In the genomic region with DNA sequence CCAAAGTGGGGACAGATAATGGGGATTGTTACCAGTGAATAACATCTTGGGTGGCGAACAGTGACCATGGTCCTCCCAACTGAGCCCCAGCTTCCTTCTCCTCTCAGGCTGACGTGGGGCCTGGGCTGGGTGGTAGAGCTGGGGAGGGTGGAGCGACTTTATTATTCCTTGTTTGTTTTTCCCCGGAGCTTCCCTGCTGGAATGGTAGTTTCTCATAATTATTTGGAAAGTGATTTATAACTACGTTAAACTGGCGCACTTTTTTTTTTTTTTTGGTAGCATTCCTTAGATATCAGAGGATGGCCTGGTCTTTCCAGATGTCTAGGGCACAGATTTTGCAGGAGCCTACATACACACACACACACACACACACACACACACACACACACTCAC, we compare ENCODE assay signal across 14 mouse cellular contexts. TPM values are rescaled to one million over a fixed set of nuclear protein-coding genes. Genes with fewer than 3 reads are reported as not detected.
DNase-seq lines count a peak whose midpoint lies in the region; ATAC-seq and TF ChIP-seq lines count a peak whose summit lies in the region.
"Had no signal": no experiment of that assay in that cellular context is flagged by ENCODE, and none has a peak within 500 bp of the region (broad histone marks: within the 10 kb centered on the region; RNA-seq: fewer than 3 reads in every experiment).

No protein-coding gene starts in this region.

- no peak overlapping the region for H3K27ac ChIP-seq in gastrocnemius, adult 2 months
- H3K27ac ChIP-seq in limb, embryonic 10.5 days = no peak overlapping the region
- no peak overlapping the region for H3K27ac ChIP-seq in stomach, embryonic 14.5 days (ENCODE audit: low read length)

- intact Hi-C loops in gastrocnemius, adult 2 months (cut with DNase I) = no loop called here

- peak overlapping the region; percentile 22 for H3K4me2 ChIP-seq in stomach, embryonic 14.5 days (replicated peaks; ENCODE audit: low read depth, low read length)

- H3K4me1 ChIP-seq in lung, adult 2 months (ENCODE audit: control insufficient read depth, insufficient read depth, low read length) = no peaks in the 10 kb centered on the region; the same call in 1 of the 2 replicates
- peaks cover 19% of the 10 kb centered on the region for H3K4me1 ChIP-seq in limb, embryonic 10.5 days
- 0 out of 2 replicates have a peak, but pooled peaks cover 4% of the 10 kb centered on the region for H3K4me1 ChIP-seq in stomach, embryonic 14.5 days (ENCODE audit: control insufficient read depth, insufficient read depth, low read length)

- H3K9ac ChIP-seq in stomach, embryonic 14.5 days (replicated peaks; ENCODE audit: low read depth, low read length) = no peak overlapping the region

- H3K4me3 ChIP-seq in gastrocnemius, adult 2 months = peak overlapping the region; percentile 19; the same call in 1 of the 2 replicates
- peak overlapping the region; percentile 11 for H3K4me3 ChIP-seq in lung, adult 2 months (replicated peaks; ENCODE audit: extremely low read depth, low read depth, low read length)
- peak overlapping the region; percentile 28; the same call in 1 of the 2 replicates for H3K4me3 ChIP-seq in limb, embryonic 10.5 days
- H3K4me3 ChIP-seq in stomach, embryonic 14.5 days (ENCODE audit: low read depth, low read length) = peak overlapping the region; percentile 15; the same call in 1 of the 2 replicates

- DNase-seq in gastrocnemius, adult 2 months = no peak
- no peak for DNase-seq in gastrocnemius, adult 18-20 months (ENCODE audit: low spot score)
- DNase-seq in lung, adult 2 months = no peak
- no peak for DNase-seq in lung, postnatal 36 days
- no peak for DNase-seq in limb, embryonic 10.5 days (ENCODE audit: low spot score)
- DNase-seq in left cerebral cortex, adult 9 months (ENCODE audit: low spot score in 2 of 2) = no peak
- no peak for DNase-seq in spleen, postnatal 36 days (ENCODE audit: low spot score in 2 of 2)
- DNase-seq: adrenal gland, postnatal 36 days; B cell, adult 2 months; cerebellum, adult 9-10 months had no signal

- no peaks in the 10 kb centered on the region for H3K36me3 ChIP-seq in limb, embryonic 10.5 days
- no peaks in the 10 kb centered on the region for H3K36me3 ChIP-seq in stomach, embryonic 14.5 days (ENCODE audit: control insufficient read depth, insufficient read depth, low read length)

- TF ChIP-seq CTCF in gastrocnemius, adult 2 months (IDR thresholded peaks at IDR 0.05) = no peak
- no peak for TF ChIP-seq CTCF in lung, adult 2 months (IDR thresholded peaks at IDR 0.05; ENCODE audit: insufficient read depth, low read length)

- no peak for ATAC-seq in stomach, embryonic 14.5 days (ENCODE audit: insufficient number of reproducible peaks, insufficient read depth, low FRiP score, low read depth)

- 6% methylated on average over 6 of the region's 6 CpGs for WGBS in lung, adult 2 months
- 0% methylated on average over 6 of the region's 6 CpGs for WGBS in limb, embryonic 10.5 days
- WGBS in stomach, embryonic 14.5 days = 2% methylated on average over 6 of the region's 6 CpGs

- no peak for TF ChIP-seq POLR2A in lung, adult 2 months (IDR thresholded peaks at IDR 0.05; ENCODE audit: borderline replicate concordance, extremely low read depth, low read depth, low read length)

- peaks cover 98% of the 10 kb centered on the region for H3K27me3 ChIP-seq in limb, embryonic 10.5 days (ENCODE audit: low read depth, poor library complexity, severe bottlenecking)
- peaks cover 75% of the 10 kb centered on the region for H3K27me3 ChIP-seq in stomach, embryonic 14.5 days (ENCODE audit: control insufficient read depth, insufficient read depth, low read length)

- no peaks in the 10 kb centered on the region for H3K9me3 ChIP-seq in limb, embryonic 10.5 days (replicated peaks)
- H3K9me3 ChIP-seq in stomach, embryonic 14.5 days (ENCODE audit: control insufficient read depth, low read depth, low read length) = no peaks in the 10 kb centered on the region

RNA-seq across cellular contexts. Expression of gene Nkx2-9, which starts 0.3 kb away (rescaled TPM):
- not detected for total RNA-seq in gastrocnemius, adult 2 months (2021)
- not detected for total RNA-seq in gastrocnemius, adult 18-20 months (2021)
- 0.18 and 0.20 TPM in 2 replicates for polyA plus RNA-seq in lung, adult 2 months (2012; rRNA removed)
- polyA plus RNA-seq in limb, embryonic 10.5 days (2016; fragmentation: Nextera tagmentation; extraction: Ambion mirVana) = not detected in 2 replicates
- not detected in 2 replicates for polyA plus RNA-seq in stomach, embryonic 14.5 days (2014; fragmentation: Nextera tagmentation; extraction: Ambion mirVana)
- total RNA-seq: hematopoietic stem cell, adult 5-6 weeks; layer of hippocampus, postnatal 25 days; megakaryocyte progenitor cell, adult 5-6 weeks had no signal
